Mouse (Mus musculus) liver, embryonic 15.5 days (tissue): ENCODE data around the gene Psmc3. TPM values are rescaled to one million over a fixed set of nuclear protein-coding genes. Genes with fewer than 3 reads are reported as not detected.

Source experiments
- ATAC-seq: fragments of 200-750 bp; cut with Nextera tagmentation; 2 replicates; pipeline ENCODE4 v1.8.0; 2017; ENCODE audit warnings: moderate number of reproducible peaks, mild to moderate bottlenecking, moderate library complexity; ENCODE audit not compliant: insufficient read depth
- H3K27ac ChIP-seq: fragments of 300-500 bp; sonication (generic); replicated peaks from 2 replicates; pipeline ENCODE4 v1.5.1; 2015; ENCODE audit warnings: mild to moderate bottlenecking, inconsistent platforms
- H3K27me3 ChIP-seq: fragments of 300-500 bp; sonication (generic); 2 replicates; pipeline ENCODE4 v1.6.1; 2015; ENCODE audit warnings: mild to moderate bottlenecking, inconsistent platforms
- H3K36me3 ChIP-seq: fragments of 300-500 bp; sonication (generic); replicated peaks from 2 replicates; pipeline ENCODE4 v1.6.1; 2015; ENCODE audit warnings: moderate library complexity, mild to moderate bottlenecking, inconsistent platforms
- H3K4me1 ChIP-seq: fragments of 300-500 bp; sonication (generic); replicated peaks from 2 replicates; pipeline ENCODE4 v1.6.1; 2015; ENCODE audit warnings: inconsistent platforms
- H3K4me2 ChIP-seq: fragments of 300-500 bp; sonication (generic); 2 replicates; pipeline ENCODE4 v1.6.1; 2015; ENCODE audit warnings: moderate library complexity, mild to moderate bottlenecking, inconsistent platforms
- H3K4me3 ChIP-seq: fragments of 300-500 bp; sonication (generic); replicated peaks from 2 replicates; pipeline ENCODE4 v1.5.1; 2015; ENCODE audit warnings: mild to moderate bottlenecking, inconsistent platforms
- H3K9ac ChIP-seq: fragments of 300-500 bp; sonication (generic); 2 replicates; pipeline ENCODE4 v1.6.1; 2015; ENCODE audit warnings: moderate library complexity, mild to moderate bottlenecking, inconsistent platforms
- H3K9me3 ChIP-seq: fragments of 300-500 bp; sonication (generic); replicated peaks from 2 replicates; pipeline ENCODE4 v1.6.1; 2016; ENCODE audit warnings: inconsistent platforms
- WGBS: fragments of 180-500 bp; shearing (Covaris S2); methylation state at CpG from one replicate; pipeline ENCODE4 v1.1.7; 2015; ENCODE audit warnings: mixed read lengths; ENCODE audit not compliant: insufficient replicate concordance; 5-methylcytosine and 5-hydroxymethylcytosine counted together
- polyA plus RNA-seq: library from polyadenylated mRNA; unstranded; fragments of >200 nt; fragmentation: Nextera tagmentation; extraction: Ambion mirVana; gene quantifications from 2 replicates; pipeline ENCODE4 v1.2.1, GENCODE M21; 2015

The Psmc3 gene
- polyA plus RNA-seq, 1 experiment from 2014 or later, result 138 TPM

DNA sequence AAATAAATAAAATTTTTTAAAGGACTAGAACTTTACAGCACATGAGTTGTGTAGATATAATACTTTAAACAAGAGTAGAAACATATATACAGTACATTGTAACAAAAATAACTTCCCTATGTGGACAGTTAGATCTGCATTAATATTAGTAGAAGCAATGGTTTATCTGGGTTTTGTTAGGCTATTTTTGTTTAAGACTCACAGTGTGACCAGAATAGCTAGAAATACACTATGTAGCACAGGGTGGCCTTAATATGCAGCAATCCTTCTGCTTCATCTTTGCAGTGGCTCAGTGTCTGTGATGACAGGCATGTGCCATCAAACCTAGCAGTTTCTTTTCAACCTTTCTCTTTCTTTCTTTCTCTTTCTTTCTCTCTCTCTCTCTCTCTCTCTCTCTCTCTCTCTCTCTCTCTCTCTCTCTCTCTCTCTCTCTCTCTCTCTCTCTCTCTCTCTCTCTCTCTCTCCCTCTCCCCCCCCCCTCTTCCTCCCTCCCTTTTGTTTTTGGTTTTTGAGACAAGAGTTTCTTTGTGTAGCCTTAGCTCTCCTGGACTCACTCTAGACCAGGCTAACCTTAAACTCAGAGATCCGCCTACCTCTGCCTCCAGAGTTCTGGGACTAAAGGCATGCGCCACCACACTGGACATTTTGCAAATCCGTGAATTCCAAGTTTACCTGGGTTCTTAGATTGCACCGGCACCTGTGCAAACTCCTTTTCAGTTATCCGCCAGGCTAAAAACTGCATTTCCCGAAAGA, 452 bp upstream of the Psmc3 start:
- H3K4me1 ChIP-seq, result peaks cover 28% of the 10 kb centered on the region
- no peaks in the 10 kb centered on the region for H3K27me3 ChIP-seq
- H3K36me3 ChIP-seq, result peaks cover 36% of the 10 kb centered on the region
- WGBS, result 0% methylated on average over 6 of the region's 6 CpGs
- ATAC-seq, result peak; percentile 17
- no peaks in the 10 kb centered on the region for H3K9me3 ChIP-seq
- peak overlapping the region; percentile 79; the same call in 1 of the 2 replicates for H3K9ac ChIP-seq
- H3K4me3 ChIP-seq, result peak overlapping the region; percentile 74
- H3K27ac ChIP-seq, result peak overlapping the region; percentile 69
- peak overlapping the region; percentile 83 for H3K4me2 ChIP-seq

DNA sequence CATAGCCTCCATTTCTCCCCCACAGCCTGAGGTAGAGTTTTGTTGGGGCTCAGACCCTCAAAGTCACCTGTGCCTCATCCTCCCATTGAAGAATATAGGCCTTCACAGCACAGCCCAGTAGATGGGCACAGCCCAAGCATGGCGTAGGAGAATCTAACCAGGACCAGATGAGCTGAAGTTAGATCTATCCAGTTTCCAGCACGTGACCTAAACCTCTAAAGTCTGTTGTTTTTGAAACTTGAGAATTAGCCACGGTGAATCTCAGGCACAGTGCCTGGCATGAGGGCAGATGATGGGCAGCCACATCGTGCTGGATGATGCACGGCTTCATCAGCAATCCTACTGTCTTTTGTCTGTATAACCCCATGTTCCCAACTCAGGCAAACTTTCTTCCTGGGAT, 4.6 kb downstream of the Psmc3 start:
- WGBS, result 87% methylated on average over 5 of the region's 5 CpGs
- H3K36me3 ChIP-seq, result peaks cover 80% of the 10 kb centered on the region
- ATAC-seq, result no peak
- H3K9me3 ChIP-seq, result no peaks in the 10 kb centered on the region
- H3K4me3 ChIP-seq, result no peak overlapping the region
- H3K27me3 ChIP-seq, result no peaks in the 10 kb centered on the region
- H3K9ac ChIP-seq, result no peak overlapping the region
- H3K27ac ChIP-seq, result no peak overlapping the region
- H3K4me2 ChIP-seq, result no peak overlapping the region
- H3K4me1 ChIP-seq, result peaks cover 46% of the 10 kb centered on the region

DNA sequence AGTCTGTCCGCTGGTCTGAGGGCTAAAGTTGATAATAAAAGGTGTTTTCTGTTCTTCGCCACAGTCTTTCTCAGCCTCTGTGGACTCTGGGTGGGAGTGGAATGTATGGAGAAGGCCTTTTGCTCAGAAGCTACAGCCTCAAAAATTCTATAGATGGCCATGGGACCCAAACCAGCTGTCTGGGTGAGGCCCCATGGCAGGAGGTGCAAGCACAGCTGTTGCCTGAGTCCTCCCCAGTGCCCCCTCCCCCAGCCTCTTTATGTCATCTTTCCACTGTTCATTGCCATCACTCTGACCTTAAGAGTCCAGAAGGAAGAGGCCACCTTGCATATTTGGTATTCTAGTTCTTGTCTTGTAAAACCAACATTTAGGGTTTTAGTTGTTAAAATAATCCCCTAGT, 5.6 kb downstream of the Psmc3 start:
- peaks cover 89% of the 10 kb centered on the region for H3K36me3 ChIP-seq
- no peak overlapping the region for H3K4me2 ChIP-seq
- peak overlapping the region; percentile 82 for H3K27ac ChIP-seq
- no peak overlapping the region for H3K4me3 ChIP-seq
- H3K27me3 ChIP-seq, result no peaks in the 10 kb centered on the region
- 80% methylated on average over 2 of the region's 2 CpGs for WGBS
- ATAC-seq, result no peak
- no peak overlapping the region for H3K9ac ChIP-seq
- peaks cover 46% of the 10 kb centered on the region for H3K4me1 ChIP-seq
- no peaks in the 10 kb centered on the region for H3K9me3 ChIP-seq

DNA sequence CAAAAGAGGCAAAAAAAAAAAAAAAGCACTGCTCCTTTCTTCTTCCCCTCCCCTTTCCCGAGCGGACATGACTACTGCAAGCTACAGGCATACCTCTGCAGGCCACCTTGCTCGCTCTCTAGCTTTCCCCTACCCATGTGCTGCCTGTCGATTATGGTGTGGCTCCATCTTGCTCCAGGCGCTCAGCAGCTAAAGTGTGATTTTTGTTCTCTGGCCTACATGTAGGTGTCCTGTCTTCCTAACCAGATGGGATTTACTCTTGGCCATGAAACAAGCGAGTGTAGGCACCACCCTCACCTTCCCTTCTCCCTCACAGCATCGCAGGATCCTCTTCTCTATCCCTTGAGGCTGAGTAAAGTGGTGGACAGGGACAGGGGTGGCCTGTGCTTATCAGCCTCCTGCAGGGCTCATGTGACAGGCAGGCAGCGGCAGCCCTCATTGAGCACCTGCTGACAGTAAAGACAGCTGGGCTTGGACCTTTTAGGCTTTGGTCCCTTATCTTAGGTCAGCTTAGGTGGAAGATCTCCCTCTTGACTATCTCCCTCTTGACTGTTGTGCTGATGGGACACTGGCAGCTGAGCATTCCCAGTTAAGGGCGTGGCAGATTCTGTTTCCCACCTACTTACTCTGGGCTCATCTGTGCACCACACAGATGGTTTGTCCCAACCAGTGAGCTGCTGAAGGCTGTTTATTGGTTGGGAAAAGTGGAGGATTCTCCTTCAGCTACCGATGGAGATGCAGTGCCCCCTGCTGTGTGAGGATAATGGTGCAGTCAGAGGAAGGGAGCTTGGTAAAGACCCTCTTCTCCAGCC, 6.9 kb downstream of the Psmc3 start:
- 0 out of 2 replicates have a peak overlapping the region, but pooled peaks have one; percentile 4 for H3K9ac ChIP-seq
- H3K27me3 ChIP-seq, result no peaks in the 10 kb centered on the region
- peak overlapping the region; percentile 25 for H3K4me2 ChIP-seq
- no peaks in the 10 kb centered on the region for H3K9me3 ChIP-seq
- peak overlapping the region; percentile 82 for H3K27ac ChIP-seq
- ATAC-seq, result peak; percentile 89
- no peak overlapping the region for H3K4me3 ChIP-seq
- H3K4me1 ChIP-seq, result peaks cover 36% of the 10 kb centered on the region
- H3K36me3 ChIP-seq, result peaks cover 87% of the 10 kb centered on the region
- 48% methylated on average over 10 of the region's 10 CpGs for WGBS

DNA sequence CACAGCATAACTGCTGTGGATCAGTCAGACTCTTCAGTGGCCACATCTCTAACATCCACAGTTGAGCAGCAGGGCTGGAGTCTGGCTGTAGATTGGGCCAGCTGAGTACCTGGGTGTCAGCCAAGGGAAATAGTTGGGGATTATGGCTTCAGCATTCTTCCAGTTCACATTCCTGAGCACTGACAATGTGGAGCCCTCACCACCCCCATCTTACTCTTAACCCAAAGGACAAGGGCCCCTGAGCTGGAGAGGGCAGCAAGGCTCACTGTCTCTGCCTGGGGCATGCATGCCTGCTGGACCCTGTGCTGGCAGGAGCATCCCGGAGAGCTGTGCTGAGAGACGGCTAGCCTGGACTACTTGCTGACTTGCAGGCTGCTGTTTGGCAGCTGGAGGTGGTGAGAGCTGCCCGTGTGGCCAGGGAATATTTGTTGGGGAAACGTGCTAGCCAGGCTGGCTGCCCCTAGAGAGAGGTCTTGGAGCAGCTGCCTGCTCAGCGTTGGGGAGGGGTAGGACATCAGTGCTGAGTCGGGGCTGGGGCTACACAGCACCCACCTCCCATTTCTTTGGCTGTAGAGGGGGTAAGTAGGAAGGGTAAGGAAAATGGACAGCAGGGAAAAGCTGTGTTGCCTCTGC, 8.2 kb downstream of the Psmc3 start:
- H3K27ac ChIP-seq, result peak overlapping the region; percentile 82
- H3K9me3 ChIP-seq, result no peaks in the 10 kb centered on the region
- ATAC-seq, result no peak
- 0 out of 2 replicates have a peak overlapping the region, but pooled peaks have one; percentile 25 for H3K4me2 ChIP-seq
- peaks cover 75% of the 10 kb centered on the region for H3K36me3 ChIP-seq
- no peaks in the 10 kb centered on the region for H3K27me3 ChIP-seq
- H3K4me1 ChIP-seq, result peaks cover 33% of the 10 kb centered on the region
- H3K9ac ChIP-seq, result no peak overlapping the region
- 87% methylated on average over 6 of the region's 6 CpGs for WGBS
- H3K4me3 ChIP-seq, result no peak overlapping the region

DNA sequence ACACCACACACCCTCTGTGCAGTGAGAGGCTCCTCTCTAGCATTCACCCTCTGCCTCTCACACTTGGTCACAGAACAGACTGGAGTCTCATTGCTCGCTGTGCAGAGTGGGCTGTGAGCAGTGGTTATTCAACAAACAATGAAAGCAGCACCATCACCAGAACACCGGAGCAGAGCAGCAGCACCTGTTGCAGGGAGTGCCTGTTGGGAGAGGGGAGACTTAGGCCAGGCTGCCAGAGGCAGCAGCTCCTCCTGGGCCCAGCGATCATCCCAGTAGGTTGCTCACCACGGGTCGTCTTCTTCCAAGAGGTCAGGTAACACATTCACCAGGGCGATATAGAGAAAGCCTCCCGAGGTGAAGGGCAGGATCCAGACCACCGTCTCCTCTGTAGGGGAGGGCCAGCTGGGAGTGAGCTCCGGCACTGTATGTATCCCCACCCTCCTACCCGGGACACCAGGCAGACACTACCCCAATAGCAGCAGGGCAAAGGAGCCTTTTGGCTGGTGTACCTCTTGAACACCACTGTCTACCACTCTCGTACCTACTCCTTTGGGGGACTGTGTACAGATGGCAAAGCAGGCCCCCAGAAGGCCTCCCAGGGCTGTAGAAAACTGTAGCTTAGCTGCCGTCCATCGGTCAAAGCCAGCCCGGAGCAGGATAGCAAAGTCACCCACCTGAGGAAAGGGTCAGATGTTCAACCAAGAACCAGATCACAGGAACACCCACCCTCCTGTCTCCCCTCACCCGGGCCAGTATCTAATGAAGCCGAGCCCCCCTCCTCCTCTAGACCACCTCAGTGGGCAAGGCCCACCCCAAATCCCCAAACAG, 9.2 kb downstream of the Psmc3 start:
- 80% methylated on average over 16 of the region's 16 CpGs for WGBS
- no peak for ATAC-seq
- H3K4me2 ChIP-seq, result no peak overlapping the region
- H3K4me3 ChIP-seq, result no peak overlapping the region
- no peaks in the 10 kb centered on the region for H3K27me3 ChIP-seq
- H3K9ac ChIP-seq, result no peak overlapping the region
- peaks cover 65% of the 10 kb centered on the region for H3K36me3 ChIP-seq
- H3K4me1 ChIP-seq, result peaks cover 33% of the 10 kb centered on the region
- H3K9me3 ChIP-seq, result no peaks in the 10 kb centered on the region
- no peak overlapping the region for H3K27ac ChIP-seq

DNA sequence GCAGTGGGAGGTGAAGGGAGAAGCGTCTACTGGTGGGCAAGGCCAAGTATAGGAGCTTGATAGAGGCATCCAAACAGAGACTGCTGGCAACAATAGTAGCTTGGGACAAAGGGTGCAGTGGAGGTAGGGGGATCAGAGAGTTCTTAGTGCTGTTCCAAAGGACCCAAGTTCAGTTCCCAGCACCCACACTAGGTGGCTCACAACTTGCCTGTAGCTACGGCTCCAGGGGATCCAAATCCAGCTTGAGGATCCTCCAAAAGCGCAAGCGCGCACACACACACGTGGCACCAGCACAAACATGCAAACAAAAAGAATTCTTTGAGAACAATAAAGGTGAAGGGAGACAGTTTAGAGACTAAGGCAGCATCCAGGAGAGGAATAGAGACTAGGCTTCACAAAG, 10.4 kb downstream of the Psmc3 start:
- 84% methylated on average over 6 of the region's 6 CpGs for WGBS
- H3K27me3 ChIP-seq, result no peaks in the 10 kb centered on the region
- H3K36me3 ChIP-seq, result peaks cover 53% of the 10 kb centered on the region
- no peak overlapping the region for H3K4me2 ChIP-seq
- H3K4me3 ChIP-seq, result no peak overlapping the region
- no peak overlapping the region for H3K27ac ChIP-seq
- no peak overlapping the region for H3K9ac ChIP-seq
- ATAC-seq, result no peak
- H3K9me3 ChIP-seq, result no peaks in the 10 kb centered on the region
- peaks cover 43% of the 10 kb centered on the region for H3K4me1 ChIP-seq

DNA sequence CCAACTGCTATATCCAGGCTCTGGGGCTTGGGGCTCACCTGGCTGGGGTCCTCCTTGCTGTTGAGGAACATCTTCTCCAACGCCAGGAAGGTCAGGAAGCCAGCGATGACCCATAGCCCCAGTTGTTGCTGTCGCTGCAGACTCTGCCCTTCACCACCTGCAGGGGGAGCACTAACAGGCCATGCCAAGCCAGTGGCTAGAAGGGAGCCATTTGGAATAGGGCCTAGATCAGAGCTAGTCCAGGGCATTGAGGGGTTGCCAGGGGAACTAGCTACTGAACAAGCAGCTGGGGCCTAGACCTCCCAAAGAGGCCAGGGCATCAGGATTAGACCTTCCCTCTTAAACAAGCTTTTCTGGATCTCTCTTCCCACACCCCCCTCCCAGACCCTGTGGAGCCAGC, 11.7 kb downstream of the Psmc3 start:
- Histone ChIP-seq H3K4me1 (peaks cover 46% of the 10 kb centered on the region), H3K9ac (no peak overlapping the region), H3K9me3 (no peaks in the 10 kb centered on the region), H3K4me3 (no peak overlapping the region), H3K36me3 (peaks cover 40% of the 10 kb centered on the region), H3K27me3 (no peaks in the 10 kb centered on the region), H3K4me2 (no peak overlapping the region), H3K27ac (no peak overlapping the region)
- no peak for ATAC-seq
- 33% methylated on average over 3 of the region's 3 CpGs for WGBS

DNA sequence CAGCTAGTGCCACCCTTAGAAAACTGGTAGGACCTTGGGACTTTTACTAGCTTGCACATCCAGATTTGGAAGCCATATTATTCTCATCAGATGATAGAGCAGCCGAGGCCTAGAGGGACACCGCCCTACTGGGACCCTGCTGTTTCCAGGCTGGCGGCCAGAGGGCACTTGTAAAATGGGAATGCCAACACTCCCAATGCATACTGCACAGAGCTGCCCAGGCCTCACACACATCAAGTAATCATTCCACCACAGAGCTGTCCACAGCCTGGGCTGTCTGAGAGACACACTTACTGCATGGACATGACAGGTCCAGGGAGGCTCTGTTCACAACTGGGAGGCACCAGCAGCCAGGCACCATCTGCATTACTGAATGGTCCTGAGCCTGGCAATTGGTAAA, 12.6 kb downstream of the Psmc3 start:
- Histone ChIP-seq H3K27ac (no peak overlapping the region), H3K36me3 (peaks cover 36% of the 10 kb centered on the region), H3K4me3 (no peak overlapping the region), H3K9ac (no peak overlapping the region), H3K9me3 (no peaks in the 10 kb centered on the region), H3K4me2 (no peak overlapping the region), H3K27me3 (no peaks in the 10 kb centered on the region), H3K4me1 (peaks cover 46% of the 10 kb centered on the region)
- no peak for ATAC-seq
- 77% methylated on average over 3 of the region's 3 CpGs for WGBS

DNA sequence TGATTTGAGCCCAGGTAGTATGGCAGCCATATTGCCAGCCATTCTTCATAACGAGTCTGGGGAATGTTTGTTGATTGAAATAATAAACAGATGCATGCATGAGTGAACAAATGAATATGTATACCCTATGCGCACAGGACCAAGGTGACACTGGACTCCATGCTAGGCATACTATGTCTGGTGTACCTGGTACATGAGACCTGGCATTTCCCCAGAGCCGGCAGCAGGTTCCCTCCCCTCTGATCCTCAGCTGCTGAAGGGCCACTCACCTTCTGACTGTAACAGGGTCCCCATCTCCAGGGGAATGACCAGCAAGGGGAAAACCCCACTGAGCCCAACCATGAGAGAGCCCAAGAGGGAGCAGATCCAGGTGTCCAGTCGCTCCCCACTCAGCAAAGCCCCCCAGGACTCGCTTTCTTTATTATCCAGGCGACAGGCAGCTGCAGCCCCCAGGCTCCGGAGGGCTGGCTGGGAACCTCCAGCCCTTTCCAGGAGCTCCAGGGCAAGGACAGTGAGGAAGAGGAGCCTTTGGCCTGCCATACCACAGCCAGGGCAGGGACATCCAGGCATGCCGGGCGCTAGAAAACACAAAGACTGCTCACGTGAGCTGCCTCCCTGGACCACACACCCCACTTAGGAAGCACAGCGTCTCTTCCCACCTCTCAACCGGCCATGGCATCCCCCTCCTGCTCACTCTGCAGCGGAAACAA, 14.5 kb downstream of the Psmc3 start:
- 72% methylated on average over 13 of the region's 13 CpGs for WGBS
- Histone ChIP-seq H3K27me3 (no peaks in the 10 kb centered on the region), H3K4me1 (peaks cover 43% of the 10 kb centered on the region), H3K9ac (no peak overlapping the region), H3K9me3 (no peaks in the 10 kb centered on the region), H3K4me3 (peak overlapping the region; percentile 76; the same call in 1 of the 2 replicates), H3K27ac (no peak overlapping the region), H3K36me3 (peaks cover 18% of the 10 kb centered on the region), H3K4me2 (peak overlapping the region; percentile 95)
- no peak for ATAC-seq
